Mouse (Mus musculus) cerebellum, postnatal 10 days (tissue): ENCODE measurements around the gene Apom.

Experiments used
- DNase-seq, 2 experiments: peaks; one replicate each; pipeline ENCODE4 v3.0.0; 2021; ENCODE audit warnings: mixed read lengths in 2 of 2

Gene Apom

GRCm38 (mm10) chr17:35094475-35095365 is 37.1 kb downstream of the Apom start:
- no peak for DNase-seq

- peak; percentile 57 to 68 for DNase-seq
These were observed 39.2 kb downstream of the Apom start for GRCm38 (mm10) chr17:35092403-35093198.

- DNase-seq: peak; percentile 89 to 91
These were observed 41.5 kb downstream of the Apom start for GRCm38 (mm10) chr17:35090166-35090932.

- DNase-seq: peak; percentile 97 to 98
These were observed 42.8 kb downstream of the Apom start, which contains the start of gene Abhd16a for GRCm38 (mm10) chr17:35088825-35089644. Gene Abhd16a, plus strand, starts transcription at chr17:35089263.

GRCm38 (mm10) chr17:35088151-35088550 is 43.7 kb downstream of the Apom start:
- DNase-seq: peak; percentile 45 to 62

- DNase-seq: no peak
These were observed 46.5 kb downstream of the Apom start, which contains the start of gene Ly6g6f for GRCm38 (mm10) chr17:35085208-35085865. Gene Ly6g6f, minus strand, starts transcription at chr17:35085610.

GRCm38 (mm10) chr17:35083929-35084497 is 47.8 kb downstream of the Apom start:
- DNase-seq: no peak

GRCm38 (mm10) chr17:35082841-35083576 is 48.8 kb downstream of the Apom start:
- DNase-seq: peak; percentile 52 to 57

- no peak for DNase-seq
These were observed 51.1 kb downstream of the Apom start for GRCm38 (mm10) chr17:35080710-35081109.

- DNase-seq: no peak
These were observed 51.6 kb downstream of the Apom start for GRCm38 (mm10) chr17:35080248-35080647.

- DNase-seq: no peak
These were observed 52.1 kb downstream of the Apom start for GRCm38 (mm10) chr17:35079778-35080177.
